Mouse (Mus musculus) cerebellum, adult 2 months (tissue): ENCODE measurements around the gene Tmem177.

Experiments used
- CTCF ChIP-seq: fragments of 200-500 bp; IDR thresholded peaks from 2 replicates; pipeline ENCODE4 v1.5.1; 2011; ENCODE audit warnings: low read depth, mild to moderate bottlenecking, control low read depth, low read length, moderate library complexity, borderline replicate concordance; ENCODE audit not compliant: insufficient read depth
- POLR2A ChIP-seq: fragments of 200-500 bp; IDR thresholded peaks from 2 replicates; pipeline ENCODE4 v1.6.1; 2011; ENCODE audit warnings: low read length, control low read depth, borderline replicate concordance; ENCODE audit not compliant: insufficient read depth

GRCm38 (mm10) chr1:119884272-119884671 is 28.7 kb downstream of the Tmem177 start:
- no peak for TF ChIP-seq POLR2A
- TF ChIP-seq CTCF, result no peak
